Mouse (Mus musculus): ENCODE results near the gene Vmn2r63. TPM values are rescaled to one million over a fixed set of nuclear protein-coding genes. Genes with fewer than 3 reads are reported as not detected.
"Not testable (repeated sequence)": the region's sequence is repeated elsewhere in the genome, so short reads cannot be mapped to it uniquely, and the experiment has no call there.

The Vmn2r63 gene
- total RNA-seq (2017), result not detected in 3 replicates

GRCm38 (mm10) chr7:42933722-42934121 lies at the start of gene Vmn2r63:
Gene Vmn2r63, minus strand, starts transcription at chr7:42933822.
- not testable (repeated sequence) for ATAC-seq (replicated peaks; ENCODE audit: insufficient number of reproducible peaks, low FRiP score, low TSS enrichment, poor library complexity, severe bottlenecking)

GRCm38 (mm10) chr7:42980739-42981138 lies 47.1 kb upstream of the Vmn2r63 start:
- no peak for ATAC-seq (replicated peaks; ENCODE audit: insufficient number of reproducible peaks, low FRiP score, low TSS enrichment, poor library complexity, severe bottlenecking)

GRCm38 (mm10) chr7:42980098-42980497 lies 46.5 kb upstream of the Vmn2r63 start:
- ATAC-seq (replicated peaks; ENCODE audit: insufficient number of reproducible peaks, low FRiP score, low TSS enrichment, poor library complexity, severe bottlenecking), result peak; percentile 94

- ATAC-seq (replicated peaks; ENCODE audit: insufficient number of reproducible peaks, low FRiP score, low TSS enrichment, poor library complexity, severe bottlenecking), result no peak
Observed at GRCm38 (mm10) chr7:42965246-42965645, 31.6 kb upstream of the Vmn2r63 start.

GRCm38 (mm10) chr7:42898067-42898466 lies 35.6 kb downstream of the Vmn2r63 start:
- not testable (repeated sequence) for ATAC-seq (replicated peaks; ENCODE audit: insufficient number of reproducible peaks, low FRiP score, low TSS enrichment, poor library complexity, severe bottlenecking)

GRCm38 (mm10) chr7:42878090-42878489 lies 55.5 kb downstream of the Vmn2r63 start:
- no peak for ATAC-seq (replicated peaks; ENCODE audit: insufficient number of reproducible peaks, low FRiP score, low TSS enrichment, poor library complexity, severe bottlenecking)

- not testable (repeated sequence) for ATAC-seq (replicated peaks; ENCODE audit: insufficient number of reproducible peaks, low FRiP score, low TSS enrichment, poor library complexity, severe bottlenecking)
Observed at GRCm38 (mm10) chr7:42866801-42867458, 66.7 kb downstream of the Vmn2r63 start, which contains the start of gene Gm2381. Gene Gm2381, minus strand, starts transcription at chr7:42867234.

Other genes starting within 250 kb of the Vmn2r63 start
- gene Zfp975, start 241.1 kb downstream of the Vmn2r63 start, total RNA-seq (2017), result 0.96 to 3.6 TPM in 2 of 3 replicates, not detected in the other
- gene Gm17067, start 206.8 kb downstream of the Vmn2r63 start, total RNA-seq (2017), result not detected in 3 replicates
- gene Vmn2r62, start 140.3 kb downstream of the Vmn2r63 start, total RNA-seq (2017), result not detected in 3 replicates
- not detected in 3 replicates for gene Gm2381, start 66.6 kb downstream of the Vmn2r63 start, total RNA-seq (2017)
- not detected in 3 replicates for gene Gm9268, start 84.9 kb upstream of the Vmn2r63 start, total RNA-seq (2017)
- not detected in 3 replicates for gene Zfp936, start 180.4 kb upstream of the Vmn2r63 start, total RNA-seq (2017)

Measured in monocyte, adult 5-6 weeks (primary cell).